Mouse (Mus musculus): ENCODE data around the gene Bag5.

GRCm38 (mm10) chr12:111677421-111677820, 35.6 kb downstream of the Bag5 start:
- no peak for TF ChIP-seq CTCF (IDR thresholded peaks at IDR 0.05; ENCODE audit: low read depth, low read length)
- no peak for TF ChIP-seq POLR2A (IDR thresholded peaks at IDR 0.05; ENCODE audit: extremely low read depth, insufficient read depth, low read length)
